Mouse (Mus musculus): ENCODE data around the gene Dolpp1. TPM values are rescaled to one million over a fixed set of nuclear protein-coding genes. Genes with fewer than 3 reads are reported as not detected.

The Dolpp1 gene
- polyA plus RNA-seq (2014; fragmentation: Nextera tagmentation; extraction: Ambion mirVana) = 19.5 and 21.3 TPM in 2 replicates

- peak within 1 kb of the TSS; percentile 80 for H3K27ac ChIP-seq (ENCODE audit: low read depth, low read length)
- H3K4me1 ChIP-seq (ENCODE audit: control insufficient read depth, insufficient read depth, low read length) = peaks cover 13% of the 10 kb centered on the region
- peak within 1 kb of the TSS; percentile 77 for H3K9ac ChIP-seq (ENCODE audit: low read depth, low read length)
- under 1% methylated on average over 40 of the region's 40 CpGs for WGBS (ENCODE audit: insufficient replicate concordance)
- H3K9me3 ChIP-seq (replicated peaks; ENCODE audit: control insufficient read depth, low read length) = no peaks in the 10 kb centered on the region
- H3K4me3 ChIP-seq (ENCODE audit: low read depth, low read length) = peak within 1 kb of the TSS; percentile 82
- peak within 1 kb of the TSS; percentile 97 for H3K4me2 ChIP-seq
- peak; percentile 98 for ATAC-seq (replicated peaks; ENCODE audit: insufficient number of reproducible peaks, low FRiP score, low TSS enrichment)
- H3K27me3 ChIP-seq (ENCODE audit: control insufficient read depth, insufficient read depth, low read length) = no peaks in the 10 kb centered on the region
- no peaks in the 10 kb centered on the region for H3K36me3 ChIP-seq (ENCODE audit: control insufficient read depth, insufficient read depth, low read length)
Observed at GRCm38 (mm10) chr2:30392114-30392576, at the start of gene Dolpp1. Dolpp1 (plus strand) TSS chr2:30392254.

- Histone ChIP-seq H3K27me3 (ENCODE audit: control insufficient read depth, insufficient read depth, low read length) (no peaks in the 10 kb centered on the region), H3K4me3 (ENCODE audit: low read depth, low read length) (no peak overlapping the region), H3K36me3 (ENCODE audit: control insufficient read depth, insufficient read depth, low read length) (peaks cover 50% of the 10 kb centered on the region), H3K27ac (ENCODE audit: low read depth, low read length) (no peak overlapping the region), H3K9ac (ENCODE audit: low read depth, low read length) (no peak overlapping the region), H3K4me1 (ENCODE audit: control insufficient read depth, insufficient read depth, low read length) (no peaks in the 10 kb centered on the region), H3K9me3 (replicated peaks; ENCODE audit: control insufficient read depth, low read length) (no peaks in the 10 kb centered on the region), H3K4me2 (no peak overlapping the region)
- 92% methylated on average over 7 of the region's 7 CpGs for WGBS (ENCODE audit: insufficient replicate concordance)
- no peak for ATAC-seq (replicated peaks; ENCODE audit: insufficient number of reproducible peaks, low FRiP score, low TSS enrichment)
Observed at GRCm38 (mm10) chr2:30342544-30342943, 49.5 kb upstream of the Dolpp1 start.

GRCm38 (mm10) chr2:30343601-30344137, 48.4 kb upstream of the Dolpp1 start:
- Histone ChIP-seq H3K9me3 (replicated peaks; ENCODE audit: control insufficient read depth, low read length) (no peaks in the 10 kb centered on the region), H3K9ac (ENCODE audit: low read depth, low read length) (no peak overlapping the region), H3K4me3 (ENCODE audit: low read depth, low read length) (no peak overlapping the region), H3K4me2 (no peak overlapping the region), H3K4me1 (ENCODE audit: control insufficient read depth, insufficient read depth, low read length) (no peaks in the 10 kb centered on the region), H3K27me3 (ENCODE audit: control insufficient read depth, insufficient read depth, low read length) (no peaks in the 10 kb centered on the region), H3K36me3 (ENCODE audit: control insufficient read depth, insufficient read depth, low read length) (peaks cover 48% of the 10 kb centered on the region), H3K27ac (ENCODE audit: low read depth, low read length) (0 out of 2 replicates have a peak overlapping the region, but pooled peaks have one; percentile 3)
- no peak for ATAC-seq (replicated peaks; ENCODE audit: insufficient number of reproducible peaks, low FRiP score, low TSS enrichment)
- 72% methylated on average over 14 of the region's 14 CpGs for WGBS (ENCODE audit: insufficient replicate concordance)

- no peak overlapping the region for H3K4me2 ChIP-seq
- H3K36me3 ChIP-seq (ENCODE audit: control insufficient read depth, insufficient read depth, low read length) = peaks cover 46% of the 10 kb centered on the region
- no peak overlapping the region for H3K9ac ChIP-seq (ENCODE audit: low read depth, low read length)
- no peaks in the 10 kb centered on the region for H3K9me3 ChIP-seq (replicated peaks; ENCODE audit: control insufficient read depth, low read length)
- ATAC-seq (replicated peaks; ENCODE audit: insufficient number of reproducible peaks, low FRiP score, low TSS enrichment) = no peak
- H3K4me1 ChIP-seq (ENCODE audit: control insufficient read depth, insufficient read depth, low read length) = 0 out of 2 replicates have a peak, but pooled peaks cover under 1% of the 10 kb centered on the region
- no peak overlapping the region for H3K27ac ChIP-seq (ENCODE audit: low read depth, low read length)
- H3K27me3 ChIP-seq (ENCODE audit: control insufficient read depth, insufficient read depth, low read length) = no peaks in the 10 kb centered on the region
- WGBS (ENCODE audit: insufficient replicate concordance) = 92% methylated on average over 7 of the region's 7 CpGs
- no peak overlapping the region for H3K4me3 ChIP-seq (ENCODE audit: low read depth, low read length)
Observed at GRCm38 (mm10) chr2:30345971-30346676, 45.9 kb upstream of the Dolpp1 start.

- ATAC-seq (replicated peaks; ENCODE audit: insufficient number of reproducible peaks, low FRiP score, low TSS enrichment) = no peak
- no peak overlapping the region for H3K4me2 ChIP-seq
- WGBS (ENCODE audit: insufficient replicate concordance) = 85% methylated on average over 6 of the region's 6 CpGs
- no peaks in the 10 kb centered on the region for H3K27me3 ChIP-seq (ENCODE audit: control insufficient read depth, insufficient read depth, low read length)
- no peak overlapping the region for H3K27ac ChIP-seq (ENCODE audit: low read depth, low read length)
- H3K9me3 ChIP-seq (replicated peaks; ENCODE audit: control insufficient read depth, low read length) = no peaks in the 10 kb centered on the region
- no peak overlapping the region for H3K4me3 ChIP-seq (ENCODE audit: low read depth, low read length)
- 0 out of 2 replicates have a peak, but pooled peaks cover 2% of the 10 kb centered on the region for H3K4me1 ChIP-seq (ENCODE audit: control insufficient read depth, insufficient read depth, low read length)
- peaks cover 30% of the 10 kb centered on the region for H3K36me3 ChIP-seq (ENCODE audit: control insufficient read depth, insufficient read depth, low read length)
- no peak overlapping the region for H3K9ac ChIP-seq (ENCODE audit: low read depth, low read length)
Observed at GRCm38 (mm10) chr2:30349196-30349595, 42.9 kb upstream of the Dolpp1 start.

- Histone ChIP-seq H3K36me3 (ENCODE audit: control insufficient read depth, insufficient read depth, low read length) (peaks cover 18% of the 10 kb centered on the region), H3K27ac (ENCODE audit: low read depth, low read length) (no peak overlapping the region; the same call in 1 of the 2 replicates), H3K27me3 (ENCODE audit: control insufficient read depth, insufficient read depth, low read length) (no peaks in the 10 kb centered on the region), H3K4me1 (ENCODE audit: control insufficient read depth, insufficient read depth, low read length) (peaks cover 13% of the 10 kb centered on the region; the same call in 1 of the 2 replicates), H3K9ac (ENCODE audit: low read depth, low read length) (no peak overlapping the region), H3K9me3 (replicated peaks; ENCODE audit: control insufficient read depth, low read length) (no peaks in the 10 kb centered on the region), H3K4me2 (no peak overlapping the region), H3K4me3 (ENCODE audit: low read depth, low read length) (no peak overlapping the region)
- no peak for ATAC-seq (replicated peaks; ENCODE audit: insufficient number of reproducible peaks, low FRiP score, low TSS enrichment)
- WGBS (ENCODE audit: insufficient replicate concordance) = 62% methylated on average over 2 of the region's 2 CpGs
Observed at GRCm38 (mm10) chr2:30351149-30351548, 40.9 kb upstream of the Dolpp1 start.

- no peaks in the 10 kb centered on the region for H3K27me3 ChIP-seq (ENCODE audit: control insufficient read depth, insufficient read depth, low read length)
- H3K4me2 ChIP-seq = no peak overlapping the region
- H3K9me3 ChIP-seq (replicated peaks; ENCODE audit: control insufficient read depth, low read length) = no peaks in the 10 kb centered on the region
- H3K27ac ChIP-seq (ENCODE audit: low read depth, low read length) = no peak overlapping the region
- no peak for ATAC-seq (replicated peaks; ENCODE audit: insufficient number of reproducible peaks, low FRiP score, low TSS enrichment)
- WGBS (ENCODE audit: insufficient replicate concordance) = 72% methylated on average over 4 of the region's 4 CpGs
- peaks cover 6% of the 10 kb centered on the region; the same call in 1 of the 2 replicates for H3K36me3 ChIP-seq (ENCODE audit: control insufficient read depth, insufficient read depth, low read length)
- peak overlapping the region; percentile 1; the same call in 1 of the 2 replicates for H3K9ac ChIP-seq (ENCODE audit: low read depth, low read length)
- peaks cover 38% of the 10 kb centered on the region for H3K4me1 ChIP-seq (ENCODE audit: control insufficient read depth, insufficient read depth, low read length)
- H3K4me3 ChIP-seq (ENCODE audit: low read depth, low read length) = no peak overlapping the region
Observed at GRCm38 (mm10) chr2:30355861-30356260, 36.2 kb upstream of the Dolpp1 start.

GRCm38 (mm10) chr2:30356266-30356665, 35.8 kb upstream of the Dolpp1 start:
- H3K4me2 ChIP-seq = no peak overlapping the region
- H3K9me3 ChIP-seq (replicated peaks; ENCODE audit: control insufficient read depth, low read length) = no peaks in the 10 kb centered on the region
- peaks cover 37% of the 10 kb centered on the region for H3K4me1 ChIP-seq (ENCODE audit: control insufficient read depth, insufficient read depth, low read length)
- H3K36me3 ChIP-seq (ENCODE audit: control insufficient read depth, insufficient read depth, low read length) = peaks cover 6% of the 10 kb centered on the region; the same call in 1 of the 2 replicates
- WGBS (ENCODE audit: insufficient replicate concordance) = 46% methylated on average over 4 of the region's 4 CpGs
- H3K27me3 ChIP-seq (ENCODE audit: control insufficient read depth, insufficient read depth, low read length) = no peaks in the 10 kb centered on the region
- no peak for ATAC-seq (replicated peaks; ENCODE audit: insufficient number of reproducible peaks, low FRiP score, low TSS enrichment)
- H3K27ac ChIP-seq (ENCODE audit: low read depth, low read length) = peak overlapping the region; percentile 32; the same call in 1 of the 2 replicates
- H3K9ac ChIP-seq (ENCODE audit: low read depth, low read length) = 0 out of 2 replicates have a peak overlapping the region, but pooled peaks have one; percentile 18
- no peak overlapping the region for H3K4me3 ChIP-seq (ENCODE audit: low read depth, low read length)
